Mouse (Mus musculus) ovary, postnatal 10 days (tissue): ENCODE results near the gene Smad1.

Source experiments
- DNase-seq: peaks from one replicate; pipeline ENCODE4 v3.0.0; 2022; ENCODE audit warnings: low spot score

The Smad1 gene

GRCm38 (mm10) chr8:79382857-79383262, 16.5 kb downstream of the Smad1 start:
- no peak for DNase-seq

- no peak for DNase-seq
Observed at GRCm38 (mm10) chr8:79381771-79382170, 17.5 kb downstream of the Smad1 start.

GRCm38 (mm10) chr8:79380386-79380785, 18.9 kb downstream of the Smad1 start:
- DNase-seq, result no peak

- no peak for DNase-seq
Observed at GRCm38 (mm10) chr8:79379971-79380370, 19.3 kb downstream of the Smad1 start.

DNA sequence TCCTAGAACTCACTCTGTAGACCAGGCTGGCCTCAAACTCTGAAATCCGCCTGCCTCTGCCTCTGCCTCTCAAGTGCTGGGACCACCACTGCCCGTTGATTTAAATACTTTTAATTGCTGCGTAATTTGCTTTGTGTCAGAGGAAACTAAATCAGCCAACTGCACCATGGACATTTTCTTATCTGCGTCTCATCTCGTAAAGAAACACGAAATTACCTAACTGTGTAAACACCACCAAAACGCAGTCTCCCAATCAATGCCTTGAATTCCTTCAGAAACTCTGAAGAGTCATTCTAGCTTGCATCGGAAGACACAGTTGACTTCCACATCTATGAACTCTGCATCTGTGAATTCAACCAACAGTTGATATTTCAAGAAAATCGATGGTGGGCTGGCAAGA, 22.7 kb downstream of the Smad1 start:
- DNase-seq, result no peak

- no peak for DNase-seq
Observed at GRCm38 (mm10) chr8:79375775-79376123, 23.6 kb downstream of the Smad1 start.

- no peak for DNase-seq
Observed at GRCm38 (mm10) chr8:79375074-79375774, 24.1 kb downstream of the Smad1 start.

GRCm38 (mm10) chr8:79374410-79374809, 24.9 kb downstream of the Smad1 start:
- no peak for DNase-seq

GRCm38 (mm10) chr8:79373563-79373962, 25.8 kb downstream of the Smad1 start:
- no peak for DNase-seq

- no peak for DNase-seq
Observed at GRCm38 (mm10) chr8:79372960-79373359, 26.4 kb downstream of the Smad1 start.

GRCm38 (mm10) chr8:79372521-79372920, 26.8 kb downstream of the Smad1 start:
- DNase-seq, result no peak

GRCm38 (mm10) chr8:79372084-79372483, 27.2 kb downstream of the Smad1 start:
- no peak for DNase-seq

DNA sequence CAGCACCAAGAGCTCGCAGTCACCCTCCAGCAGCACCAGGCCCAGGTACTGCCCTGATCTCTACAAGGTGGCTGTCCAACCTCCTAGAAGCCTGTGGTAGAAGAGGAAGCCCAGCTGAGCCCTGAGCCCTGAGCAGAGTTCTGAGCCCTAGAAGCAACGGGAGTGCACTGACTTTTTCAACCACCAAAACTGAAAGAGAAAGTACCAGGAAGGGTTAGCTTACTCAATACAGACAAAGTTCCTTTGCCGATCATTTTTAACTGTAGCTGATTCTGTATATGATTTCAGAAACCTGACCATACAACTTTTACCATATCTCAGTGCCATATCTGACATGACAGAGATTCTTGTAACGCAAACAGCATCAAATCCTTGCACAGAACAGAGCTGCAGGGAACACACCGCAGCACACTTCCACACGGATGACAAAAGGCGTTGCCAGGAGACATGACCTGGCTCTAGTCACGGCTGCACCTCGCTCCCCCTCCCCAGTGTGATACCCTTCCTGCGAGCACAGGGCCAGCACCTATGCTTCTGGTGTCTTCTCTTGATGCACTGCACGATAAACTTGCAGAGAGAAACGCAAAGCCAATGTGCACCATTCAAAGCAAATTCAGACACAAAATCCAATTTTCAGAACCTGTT, 28.6 kb downstream of the Smad1 start:
- no peak for DNase-seq

DNA sequence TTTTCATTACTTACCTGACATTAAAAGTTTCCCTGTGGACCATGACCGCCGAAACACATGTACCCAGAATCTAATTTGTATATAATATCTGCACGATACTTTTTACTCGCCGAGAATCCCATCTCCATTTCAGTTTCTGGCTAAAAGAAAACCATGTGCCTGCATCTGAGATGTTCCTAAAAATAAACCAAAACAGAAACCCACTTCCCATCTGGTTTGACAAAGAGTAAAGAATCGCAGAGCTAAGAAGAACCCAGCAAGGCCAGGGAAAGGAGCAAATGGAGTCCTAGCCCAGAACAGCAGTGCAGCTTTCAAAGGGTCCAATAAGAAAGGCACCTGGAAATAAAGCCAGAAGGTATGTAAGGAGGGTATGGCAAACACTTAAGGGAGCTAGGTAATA, 30.2 kb downstream of the Smad1 start:
- no peak for DNase-seq

GRCm38 (mm10) chr8:79367959-79368358, 31.4 kb downstream of the Smad1 start:
- DNase-seq, result no peak

DNA sequence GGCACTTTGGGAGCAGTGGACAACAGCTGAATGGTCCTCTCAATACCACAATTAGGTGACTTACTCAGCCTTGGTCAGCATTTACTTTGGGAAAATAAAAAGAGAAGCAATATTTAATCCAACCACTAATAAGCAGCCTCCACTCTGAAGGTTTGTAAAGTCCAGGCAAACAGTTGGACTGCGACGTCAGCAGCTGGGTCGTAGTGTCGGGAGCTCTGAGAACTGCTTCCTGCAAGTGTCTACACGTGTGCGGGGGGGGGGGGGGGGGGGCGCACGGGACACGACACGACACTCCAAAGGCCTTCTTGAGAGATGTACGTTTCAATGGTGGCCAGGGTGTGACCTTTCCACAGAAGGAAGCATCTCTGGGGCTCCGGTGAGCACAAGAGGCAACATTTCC, 32.0 kb downstream of the Smad1 start:
- no peak for DNase-seq

DNA sequence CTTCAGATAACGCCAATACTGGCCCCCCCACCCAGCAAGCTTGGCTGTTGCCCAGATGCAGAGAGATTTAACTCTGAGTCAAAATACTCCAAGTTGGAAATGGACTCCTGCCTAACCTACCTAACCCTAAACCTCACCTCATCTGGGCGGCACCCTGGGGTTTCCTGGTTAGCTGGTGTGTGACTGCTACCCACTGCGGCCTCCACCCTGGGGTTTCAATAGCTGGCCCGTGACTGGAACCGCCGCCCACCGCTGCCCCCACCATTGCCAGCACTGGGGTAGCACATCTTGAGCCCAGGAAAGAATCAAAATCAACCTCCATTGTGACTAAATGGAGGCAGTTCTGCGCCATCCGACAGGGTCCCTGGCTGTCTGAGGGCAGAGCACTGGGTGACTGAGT, 33.1 kb downstream of the Smad1 start:
- no peak for DNase-seq

DNA sequence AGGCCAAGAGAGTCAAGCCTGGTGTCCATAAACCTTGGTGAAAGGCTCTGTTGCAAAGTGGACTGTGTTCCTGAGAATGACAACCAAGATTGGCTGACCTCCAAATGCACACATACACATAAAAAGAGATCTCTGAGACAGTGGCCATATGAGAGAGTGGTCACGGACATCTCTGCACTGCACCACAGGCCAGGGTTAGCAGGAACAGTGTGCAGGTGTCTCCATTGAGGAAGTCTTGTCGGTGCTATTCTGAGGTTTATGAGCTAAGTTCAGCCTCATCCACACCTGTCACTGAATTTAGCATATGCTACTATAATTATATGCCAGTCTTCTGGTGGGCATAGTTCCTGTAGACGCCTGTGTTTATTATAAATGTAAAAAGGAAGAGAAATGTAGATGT, 33.6 kb downstream of the Smad1 start:
- DNase-seq, result no peak

GRCm38 (mm10) chr8:79364806-79365205, 34.5 kb downstream of the Smad1 start:
- no peak for DNase-seq

- no peak for DNase-seq
Observed at GRCm38 (mm10) chr8:79362430-79362829, 36.9 kb downstream of the Smad1 start.

GRCm38 (mm10) chr8:79360774-79361527, 38.4 kb downstream of the Smad1 start:
- no peak for DNase-seq

- DNase-seq, result no peak
Observed at GRCm38 (mm10) chr8:79360302-79360701, 39.0 kb downstream of the Smad1 start.

GRCm38 (mm10) chr8:79355721-79356434, 43.4 kb downstream of the Smad1 start:
- DNase-seq, result no peak
